Mouse (Mus musculus): ENCODE data around the gene Anks1. TPM values are rescaled to one million over a fixed set of nuclear protein-coding genes. Genes with fewer than 3 reads are reported as not detected.

Anks1 gene
- polyA plus RNA-seq, 1 experiment from 2014 or later, result 16.5 TPM

Other genes with a start within 250 kb of the Anks1 start
- 0.17 and 0.34 TPM in 2 replicates for gene Spdef, start 180.4 kb upstream of the Anks1 start, polyA plus RNA-seq (2015; fragmentation: Nextera tagmentation; extraction: Ambion mirVana)
- gene D17Wsu92e, start 88.7 kb upstream of the Anks1 start, polyA plus RNA-seq (2015; fragmentation: Nextera tagmentation; extraction: Ambion mirVana), result 18.1 and 18.2 TPM in 2 replicates
- gene Snrpc, start 71.2 kb upstream of the Anks1 start, polyA plus RNA-seq (2015; fragmentation: Nextera tagmentation; extraction: Ambion mirVana), result 355 and 358 TPM in 2 replicates
- gene Uhrf1bp1, start 52.9 kb upstream of the Anks1 start, polyA plus RNA-seq (2015; fragmentation: Nextera tagmentation; extraction: Ambion mirVana), result 6.7 and 7.5 TPM in 2 replicates
- 81.0 and 90.6 TPM in 2 replicates for gene Taf11, start 538 bp downstream of the Anks1 start, polyA plus RNA-seq (2015; fragmentation: Nextera tagmentation; extraction: Ambion mirVana)
- gene Tcp11, start 171.3 kb downstream of the Anks1 start, polyA plus RNA-seq (2015; fragmentation: Nextera tagmentation; extraction: Ambion mirVana), result 1.4 and 1.9 TPM in 2 replicates
- 10.3 and 11.3 TPM in 2 replicates for gene Scube3, start 232.8 kb downstream of the Anks1 start, polyA plus RNA-seq (2015; fragmentation: Nextera tagmentation; extraction: Ambion mirVana)

All from limb, embryonic 13.5 days (tissue).